Mouse (Mus musculus) neural tube, embryonic 12.5 days (tissue): Measurements from ENCODE around the gene Zbtb20. TPM values are rescaled to one million over a fixed set of nuclear protein-coding genes. Genes with fewer than 3 reads are reported as not detected.

Source experiments
- ATAC-seq: fragments of 200-750 bp; cut with Nextera tagmentation; 2 replicates; pipeline ENCODE4 v1.8.0; 2017; ENCODE audit warnings: low read depth, mild to moderate bottlenecking, moderate TSS enrichment, moderate library complexity; ENCODE audit not compliant: low FRiP score
- H3K27ac ChIP-seq: fragments of 300-500 bp; sonication (generic); 2 replicates; pipeline ENCODE4 v1.5.1; 2016
- H3K27me3 ChIP-seq: fragments of 300-500 bp; sonication (generic); replicated peaks from 2 replicates; pipeline ENCODE4 v1.6.1; 2016; ENCODE audit warnings: mild to moderate bottlenecking
- H3K36me3 ChIP-seq: fragments of 300-500 bp; sonication (generic); 2 replicates; pipeline ENCODE4 v1.6.1; 2016; ENCODE audit warnings: mild to moderate bottlenecking
- H3K4me1 ChIP-seq: fragments of 300-500 bp; sonication (generic); 2 replicates; pipeline ENCODE4 v1.6.1; 2016
- H3K4me2 ChIP-seq: fragments of 300-500 bp; sonication (generic); replicated peaks from 2 replicates; pipeline ENCODE4 v1.6.1; 2016; ENCODE audit warnings: mild to moderate bottlenecking
- H3K4me3 ChIP-seq: fragments of 300-500 bp; sonication (generic); 2 replicates; pipeline ENCODE4 v1.5.1; 2016
- H3K9ac ChIP-seq: fragments of 300-500 bp; sonication (generic); 2 replicates; pipeline ENCODE4 v1.6.1; 2016; ENCODE audit warnings: mild to moderate bottlenecking
- H3K9me3 ChIP-seq: fragments of 300-500 bp; sonication (generic); 2 replicates; pipeline ENCODE4 v1.6.1; 2016; ENCODE audit warnings: mild to moderate bottlenecking
- WGBS: fragments of 180-500 bp; shearing (Covaris S2); methylation state at CpG from one replicate; pipeline ENCODE4 v1.1.7; 2016; 5-methylcytosine and 5-hydroxymethylcytosine counted together
- polyA plus RNA-seq: library from polyadenylated mRNA; unstranded; fragments of >200 nt; fragmentation: Nextera tagmentation; extraction: Ambion mirVana; gene quantifications from 2 replicates; pipeline ENCODE4 v1.2.1, GENCODE M21; 2016

Zbtb20 gene
- polyA plus RNA-seq, 1 experiment from 2014 or later = 65.2 TPM

DNA sequence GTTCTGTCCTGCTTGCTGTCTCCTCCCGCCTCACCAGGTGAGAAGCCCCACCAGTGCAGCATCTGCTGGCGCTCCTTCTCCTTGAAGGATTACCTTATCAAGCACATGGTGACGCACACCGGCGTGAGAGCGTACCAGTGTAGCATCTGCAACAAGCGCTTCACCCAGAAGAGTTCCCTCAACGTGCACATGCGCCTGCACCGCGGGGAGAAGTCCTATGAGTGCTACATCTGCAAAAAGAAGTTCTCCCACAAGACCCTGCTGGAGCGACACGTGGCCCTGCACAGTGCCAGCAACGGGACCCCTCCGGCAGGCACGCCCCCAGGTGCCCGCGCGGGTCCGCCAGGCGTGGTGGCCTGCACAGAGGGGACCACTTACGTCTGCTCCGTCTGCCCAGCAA lies 742.6 kb downstream of the Zbtb20 start:
- Histone ChIP-seq H3K4me2 (no peak overlapping the region), H3K36me3 (peaks cover 18% of the 10 kb centered on the region), H3K9ac (no peak overlapping the region), H3K27me3 (no peaks in the 10 kb centered on the region), H3K4me1 (peaks cover 6% of the 10 kb centered on the region), H3K27ac (no peak overlapping the region), H3K9me3 (no peaks in the 10 kb centered on the region), H3K4me3 (no peak overlapping the region)
- 94% methylated on average over 23 of the region's 23 CpGs for WGBS
- no peak for ATAC-seq

DNA sequence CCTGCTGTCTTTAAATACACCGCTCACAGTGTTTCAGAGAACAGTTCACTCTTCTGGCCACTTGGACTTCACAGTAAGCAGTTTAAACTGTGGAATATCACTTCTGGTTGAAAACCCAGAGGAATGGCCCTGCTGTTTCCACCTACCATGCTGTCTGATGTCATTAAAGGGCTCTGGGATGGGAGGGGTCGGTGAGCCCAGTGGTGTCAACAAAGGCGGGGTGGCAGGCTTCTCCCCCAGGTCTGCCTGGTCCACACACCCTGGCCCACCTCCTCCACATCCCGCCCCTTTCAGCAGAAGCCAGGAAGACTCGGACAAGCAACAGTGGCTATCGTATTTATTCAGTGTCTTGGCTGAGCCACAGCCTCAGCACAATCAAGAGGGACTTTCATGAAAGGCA lies 743.6 kb downstream of the Zbtb20 start:
- H3K27ac ChIP-seq = no peak overlapping the region
- WGBS = 46% methylated on average over 6 of the region's 6 CpGs
- ATAC-seq = no peak
- H3K4me1 ChIP-seq = peaks cover 12% of the 10 kb centered on the region
- H3K27me3 ChIP-seq = no peaks in the 10 kb centered on the region
- no peaks in the 10 kb centered on the region for H3K9me3 ChIP-seq
- no peak overlapping the region for H3K4me3 ChIP-seq
- no peak overlapping the region for H3K9ac ChIP-seq
- peaks cover 18% of the 10 kb centered on the region for H3K36me3 ChIP-seq
- H3K4me2 ChIP-seq = no peak overlapping the region

DNA sequence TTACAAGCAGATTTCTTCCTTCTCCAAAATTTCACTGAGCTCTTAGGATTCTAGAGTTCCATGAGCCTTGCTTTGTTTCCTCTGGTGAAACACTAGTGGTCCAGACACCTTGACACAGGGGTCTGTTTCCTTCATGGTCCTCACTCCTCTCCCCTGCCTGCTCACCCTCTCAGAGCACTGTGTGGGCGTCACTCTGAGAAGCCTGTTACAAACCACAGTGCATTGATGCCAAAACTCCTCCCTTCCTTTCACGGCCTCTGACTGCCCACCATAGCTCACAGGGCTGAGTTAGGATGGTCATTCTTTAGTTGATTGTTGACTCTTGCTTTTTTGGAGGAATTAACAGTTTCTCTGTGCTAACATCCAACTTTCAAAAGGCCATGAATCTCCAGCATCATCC lies 744.7 kb downstream of the Zbtb20 start:
- peaks cover 13% of the 10 kb centered on the region for H3K4me1 ChIP-seq
- no peak for ATAC-seq
- H3K27me3 ChIP-seq = no peaks in the 10 kb centered on the region
- no peak overlapping the region for H3K4me3 ChIP-seq
- no peak overlapping the region for H3K9ac ChIP-seq
- H3K9me3 ChIP-seq = no peaks in the 10 kb centered on the region
- 15% methylated on average over 2 of the region's 2 CpGs for WGBS
- H3K4me2 ChIP-seq = no peak overlapping the region
- H3K36me3 ChIP-seq = peaks cover 18% of the 10 kb centered on the region
- H3K27ac ChIP-seq = no peak overlapping the region

DNA sequence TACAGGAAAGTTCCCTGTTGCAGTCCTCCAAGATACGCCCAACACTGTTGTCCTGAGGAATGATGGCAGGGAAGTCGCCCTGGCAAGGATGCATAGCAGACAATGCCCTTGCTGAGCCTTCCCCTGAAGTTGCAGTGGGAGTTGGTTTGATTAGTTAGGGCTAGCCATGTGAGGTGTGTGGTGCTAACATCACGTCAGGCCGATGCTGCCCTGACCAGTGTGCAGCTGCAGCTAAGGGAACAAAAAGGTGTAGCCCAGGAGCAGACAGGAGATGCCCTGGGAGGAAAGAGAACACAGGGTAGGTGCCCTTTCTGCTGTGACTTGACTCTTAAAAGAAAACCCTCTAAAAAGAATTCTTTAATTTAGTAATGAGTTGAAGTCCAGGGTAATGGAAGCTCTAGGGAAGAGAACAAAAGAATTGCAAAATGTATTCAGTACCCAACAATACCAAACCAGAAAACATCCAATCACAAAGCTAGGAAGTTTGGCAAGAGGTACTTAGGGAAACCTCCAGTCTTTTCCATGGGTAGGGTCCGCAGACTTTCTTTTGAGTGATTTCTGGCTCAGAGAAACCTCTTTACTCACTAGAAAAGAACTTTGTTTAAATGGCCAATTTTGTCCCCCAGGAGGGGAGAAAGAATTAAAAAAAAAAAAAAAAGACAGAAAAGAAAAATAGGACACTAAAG lies 747.8 kb downstream of the Zbtb20 start:
- WGBS = 55% methylated on average over 5 of the region's 5 CpGs
- ATAC-seq = no peak
- Histone ChIP-seq H3K9me3 (no peaks in the 10 kb centered on the region), H3K9ac (no peak overlapping the region), H3K27me3 (no peaks in the 10 kb centered on the region), H3K4me3 (no peak overlapping the region), H3K4me1 (peaks cover 13% of the 10 kb centered on the region), H3K4me2 (no peak overlapping the region), H3K27ac (no peak overlapping the region), H3K36me3 (peaks cover 18% of the 10 kb centered on the region)

DNA sequence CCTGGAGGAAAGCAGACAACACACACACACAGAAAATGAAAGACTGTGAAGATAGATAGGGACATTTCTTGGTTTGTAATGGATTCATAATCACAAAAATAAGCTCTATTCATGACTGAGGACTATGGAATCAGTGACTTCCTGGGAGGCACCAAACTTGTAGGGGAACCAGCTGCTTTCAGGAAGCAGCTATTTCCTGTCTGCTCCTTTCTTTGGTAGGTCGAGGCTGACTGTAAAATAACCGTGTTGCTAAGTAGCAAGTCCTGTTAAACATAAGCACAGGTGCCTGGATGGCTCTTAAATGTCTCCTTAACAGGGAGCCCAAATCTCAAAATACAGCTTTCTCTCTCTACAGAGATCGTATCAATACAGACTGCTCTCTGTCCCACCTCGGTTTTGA lies 749.2 kb downstream of the Zbtb20 start:
- no peak overlapping the region for H3K27ac ChIP-seq
- H3K9me3 ChIP-seq = no peaks in the 10 kb centered on the region
- H3K4me2 ChIP-seq = no peak overlapping the region
- peaks cover 13% of the 10 kb centered on the region for H3K4me1 ChIP-seq
- no peak for ATAC-seq
- no peak overlapping the region for H3K4me3 ChIP-seq
- H3K27me3 ChIP-seq = no peaks in the 10 kb centered on the region
- H3K36me3 ChIP-seq = peaks cover 13% of the 10 kb centered on the region
- 84% methylated on average over 4 of the region's 4 CpGs for WGBS
- no peak overlapping the region for H3K9ac ChIP-seq

DNA sequence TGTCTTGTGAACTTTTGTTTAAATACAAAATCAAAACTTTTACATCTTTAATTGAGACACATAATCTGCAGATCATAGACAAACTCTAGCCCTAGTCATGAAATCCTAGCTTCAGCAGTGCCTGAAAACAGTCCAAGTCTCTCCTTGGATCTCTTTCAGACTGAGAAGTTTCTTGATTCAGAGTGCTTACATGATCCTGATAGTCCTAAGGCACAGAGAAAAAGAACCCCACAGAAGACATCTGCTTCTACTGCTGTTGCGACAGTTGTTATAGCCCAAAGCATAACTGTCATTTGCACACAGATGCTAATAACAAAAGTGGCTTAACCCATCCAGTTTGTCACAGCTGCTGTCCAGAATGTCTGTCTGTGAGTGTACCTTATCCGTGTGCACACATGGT lies 749.6 kb downstream of the Zbtb20 start:
- no peak overlapping the region for H3K9ac ChIP-seq
- H3K27me3 ChIP-seq = no peaks in the 10 kb centered on the region
- 81% methylated on average over 2 of the region's 2 CpGs for WGBS
- H3K4me2 ChIP-seq = no peak overlapping the region
- H3K4me1 ChIP-seq = peaks cover 13% of the 10 kb centered on the region
- H3K9me3 ChIP-seq = no peaks in the 10 kb centered on the region
- H3K36me3 ChIP-seq = peaks cover 13% of the 10 kb centered on the region
- no peak overlapping the region for H3K4me3 ChIP-seq
- no peak overlapping the region for H3K27ac ChIP-seq
- no peak for ATAC-seq

DNA sequence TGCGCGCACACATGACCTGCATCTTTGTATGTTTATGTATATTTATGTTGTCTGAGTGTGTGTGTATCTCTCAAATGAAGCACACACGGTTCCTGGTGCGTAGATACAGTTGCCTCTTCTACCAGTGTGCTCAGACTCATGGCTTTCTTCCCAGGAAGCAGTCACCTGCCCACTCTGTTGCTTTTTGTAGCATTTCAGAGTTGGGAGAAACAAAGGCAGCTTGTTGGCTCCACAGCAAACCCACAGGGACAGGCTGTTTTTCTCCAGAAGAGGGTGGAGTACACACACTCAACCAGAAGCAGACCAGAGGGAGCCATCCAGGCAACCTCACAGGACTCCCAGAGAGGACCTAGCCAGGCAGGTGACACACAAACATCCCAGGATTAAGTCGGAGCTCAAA lies 750.3 kb downstream of the Zbtb20 start:
- H3K4me1 ChIP-seq = peaks cover 13% of the 10 kb centered on the region
- H3K36me3 ChIP-seq = peaks cover 13% of the 10 kb centered on the region
- WGBS = 93% methylated on average over 5 of the region's 5 CpGs
- ATAC-seq = no peak
- H3K4me3 ChIP-seq = no peak overlapping the region
- H3K27me3 ChIP-seq = no peaks in the 10 kb centered on the region
- H3K9ac ChIP-seq = no peak overlapping the region
- H3K27ac ChIP-seq = no peak overlapping the region
- no peak overlapping the region for H3K4me2 ChIP-seq
- no peaks in the 10 kb centered on the region for H3K9me3 ChIP-seq

DNA sequence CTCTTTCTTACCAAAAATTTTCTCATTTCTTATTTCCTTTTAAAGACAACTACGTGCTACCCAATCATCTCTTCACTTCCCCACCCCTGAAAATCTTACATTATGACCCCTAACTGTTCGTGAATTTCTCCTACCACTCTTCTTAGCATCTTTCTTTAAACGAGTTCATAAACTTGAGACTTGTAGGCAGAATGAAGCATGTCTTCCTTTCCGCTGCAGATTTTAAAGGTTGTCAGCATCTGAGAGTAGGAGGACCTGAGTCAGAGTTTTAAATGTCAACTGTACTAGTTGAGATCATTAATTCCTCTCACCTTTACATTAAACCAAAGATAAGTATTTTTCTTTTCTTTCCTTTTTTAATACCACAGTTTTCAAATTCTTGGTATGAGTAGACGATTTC lies 753.0 kb downstream of the Zbtb20 start:
- no peak for ATAC-seq
- WGBS = 92% methylated on average over 5 of the region's 5 CpGs
- Histone ChIP-seq H3K9ac (no peak overlapping the region), H3K4me1 (0 out of 2 replicates have a peak, but pooled peaks cover 6% of the 10 kb centered on the region), H3K27me3 (no peaks in the 10 kb centered on the region), H3K4me2 (no peak overlapping the region), H3K36me3 (peaks cover 18% of the 10 kb centered on the region), H3K4me3 (no peak overlapping the region), H3K27ac (no peak overlapping the region), H3K9me3 (no peaks in the 10 kb centered on the region)

DNA sequence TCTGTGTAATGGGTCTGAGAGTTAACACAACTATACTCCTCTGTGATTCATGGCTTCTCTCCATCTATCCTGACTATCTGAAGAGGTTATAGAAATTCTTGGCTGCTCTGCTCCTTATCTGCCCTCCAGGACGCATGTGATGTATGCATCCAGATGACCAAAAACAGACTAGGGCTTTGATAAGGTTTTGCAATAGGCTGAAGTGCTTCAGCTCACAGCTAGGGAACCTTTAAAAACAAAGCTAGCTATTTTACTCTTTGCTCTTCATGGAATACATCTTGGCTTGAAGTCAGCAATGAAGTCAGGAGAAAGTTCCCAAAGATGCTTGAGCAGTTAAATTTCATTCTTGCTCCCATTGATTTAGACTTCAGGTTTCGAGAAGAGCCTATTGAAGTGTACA lies 756.1 kb downstream of the Zbtb20 start:
- H3K27me3 ChIP-seq = no peaks in the 10 kb centered on the region
- H3K4me2 ChIP-seq = no peak overlapping the region
- H3K4me1 ChIP-seq = no peaks in the 10 kb centered on the region
- H3K9ac ChIP-seq = no peak overlapping the region
- H3K4me3 ChIP-seq = no peak overlapping the region
- WGBS = 76% methylated on average over 2 of the region's 2 CpGs
- no peaks in the 10 kb centered on the region for H3K9me3 ChIP-seq
- ATAC-seq = no peak
- H3K36me3 ChIP-seq = peaks cover 30% of the 10 kb centered on the region
- H3K27ac ChIP-seq = no peak overlapping the region

DNA sequence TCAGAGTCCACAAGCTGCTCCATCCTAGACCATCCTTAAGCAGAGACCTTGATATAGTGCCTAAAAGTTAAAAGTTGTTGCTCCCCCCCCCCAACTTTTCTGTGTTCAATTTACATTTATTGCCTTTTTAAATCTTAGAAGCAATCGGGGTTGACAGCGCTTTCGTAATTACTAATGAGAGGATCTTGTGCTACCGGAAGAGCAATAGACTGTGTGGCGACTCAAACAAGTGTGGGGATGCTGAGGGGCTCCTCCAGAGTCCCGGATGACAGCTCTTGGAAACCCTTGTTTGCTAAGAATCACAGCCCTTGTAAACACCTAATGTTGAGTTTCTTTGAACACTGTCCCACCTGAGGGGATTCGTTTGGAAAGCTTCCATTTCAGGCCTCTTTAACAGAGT lies 758.4 kb downstream of the Zbtb20 start:
- no peak for ATAC-seq
- H3K9me3 ChIP-seq = no peaks in the 10 kb centered on the region
- H3K27me3 ChIP-seq = no peaks in the 10 kb centered on the region
- H3K4me3 ChIP-seq = no peak overlapping the region
- H3K9ac ChIP-seq = no peak overlapping the region
- WGBS = 93% methylated on average over 7 of the region's 7 CpGs
- no peaks in the 10 kb centered on the region for H3K4me1 ChIP-seq
- H3K27ac ChIP-seq = no peak overlapping the region
- H3K4me2 ChIP-seq = no peak overlapping the region
- H3K36me3 ChIP-seq = peaks cover 22% of the 10 kb centered on the region

DNA sequence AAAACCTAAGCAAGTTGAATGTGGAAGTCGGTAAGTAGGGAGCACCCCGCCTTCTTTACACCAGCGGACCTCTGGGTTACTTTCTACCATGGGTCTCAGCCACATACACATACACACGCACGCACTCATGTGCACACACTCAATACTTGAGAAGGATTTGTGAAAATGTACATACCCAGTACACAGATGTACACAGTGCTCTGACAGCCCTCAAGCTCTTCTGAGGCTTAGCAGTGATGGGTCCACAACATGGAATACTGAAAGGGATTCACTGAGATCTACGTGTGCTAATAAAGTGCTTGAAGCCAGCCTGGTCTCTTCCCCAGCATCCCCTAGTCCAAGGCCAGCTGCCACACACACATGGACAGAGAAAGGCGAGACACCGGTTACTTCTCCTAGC lies 761.6 kb downstream of the Zbtb20 start:
- no peaks in the 10 kb centered on the region for H3K4me1 ChIP-seq
- no peak overlapping the region for H3K9ac ChIP-seq
- no peak for ATAC-seq
- WGBS = 93% methylated on average over 8 of the region's 8 CpGs
- H3K36me3 ChIP-seq = peaks cover 20% of the 10 kb centered on the region
- no peaks in the 10 kb centered on the region for H3K9me3 ChIP-seq
- H3K27ac ChIP-seq = no peak overlapping the region
- no peak overlapping the region for H3K4me2 ChIP-seq
- H3K27me3 ChIP-seq = no peaks in the 10 kb centered on the region
- H3K4me3 ChIP-seq = no peak overlapping the region

DNA sequence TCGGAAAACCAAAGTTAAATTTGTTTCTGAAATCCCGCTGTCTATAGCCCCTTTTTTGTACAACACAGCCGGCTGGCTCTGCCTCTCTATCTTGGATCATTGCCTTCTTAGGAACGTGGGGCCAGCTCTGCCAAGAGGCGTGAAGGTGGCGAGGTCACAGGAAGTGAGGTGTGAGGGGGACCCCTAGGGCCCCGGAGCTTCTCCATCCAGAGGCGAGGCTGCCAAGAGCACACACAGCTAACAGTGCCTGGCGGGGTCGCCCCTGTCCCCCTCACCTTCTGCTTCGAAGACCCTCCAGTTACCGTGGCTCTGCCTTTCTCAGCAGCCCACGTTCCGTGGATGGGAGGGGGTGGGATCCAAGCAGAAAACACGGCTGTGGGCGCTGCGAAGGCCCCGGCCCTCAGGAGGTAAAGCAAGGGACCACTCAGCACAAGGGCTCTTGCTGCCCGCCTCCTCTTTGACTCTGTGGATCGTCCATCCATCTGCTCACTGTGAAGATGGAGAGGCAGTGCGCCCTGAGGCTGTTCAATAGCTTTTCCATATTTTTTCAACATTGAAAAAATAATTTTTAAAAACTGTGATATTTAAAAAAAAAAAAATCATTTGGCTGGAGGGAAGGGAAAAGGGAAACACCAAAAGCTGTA lies 762.8 kb downstream of the Zbtb20 start:
- 84% methylated on average over 21 of the region's 21 CpGs for WGBS
- Histone ChIP-seq H3K4me3 (no peak overlapping the region), H3K9me3 (no peaks in the 10 kb centered on the region), H3K4me1 (no peaks in the 10 kb centered on the region), H3K27me3 (no peaks in the 10 kb centered on the region), H3K4me2 (no peak overlapping the region), H3K36me3 (peaks cover 22% of the 10 kb centered on the region), H3K9ac (no peak overlapping the region), H3K27ac (no peak overlapping the region)
- no peak for ATAC-seq

DNA sequence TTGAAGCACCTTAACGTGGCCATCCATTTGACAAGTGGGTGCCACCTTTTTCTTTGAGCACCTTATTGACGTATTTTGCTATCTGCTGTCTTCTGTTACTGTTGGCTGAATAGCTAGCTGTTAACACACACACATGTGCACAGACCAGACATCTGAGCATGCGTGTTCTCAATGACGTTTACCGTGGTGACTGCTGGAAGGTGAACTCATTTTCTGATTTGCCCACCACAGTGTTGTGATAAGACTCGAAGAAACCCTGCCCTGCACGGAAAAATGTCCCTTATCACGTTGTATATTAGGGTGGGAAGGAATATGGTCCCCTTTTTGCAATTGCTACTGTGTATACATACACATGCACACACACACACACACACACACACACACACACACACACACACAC lies 765.5 kb downstream of the Zbtb20 start:
- H3K9me3 ChIP-seq = no peaks in the 10 kb centered on the region
- peaks cover 8% of the 10 kb centered on the region for H3K36me3 ChIP-seq
- H3K4me1 ChIP-seq = no peaks in the 10 kb centered on the region
- H3K4me3 ChIP-seq = no peak overlapping the region
- ATAC-seq = no peak
- H3K27ac ChIP-seq = no peak overlapping the region
- H3K9ac ChIP-seq = no peak overlapping the region
- WGBS = 87% methylated on average over 8 of the region's 8 CpGs
- no peaks in the 10 kb centered on the region for H3K27me3 ChIP-seq
- H3K4me2 ChIP-seq = no peak overlapping the region
